Mouse (Mus musculus): ENCODE data around the gene Gpr132.
A peak's percentile ranks its signal among the peaks of the same experiment; 100 is the strongest.

Gene Gpr132

GRCm38 (mm10) chr12:112876332-112877072 is 8.5 kb upstream of the Gpr132 start:
- peak; percentile 75 for DNase-seq

GRCm38 (mm10) chr12:112875225-112876013 is 7.4 kb upstream of the Gpr132 start:
- DNase-seq = peak; percentile 78

GRCm38 (mm10) chr12:112874199-112874598 is 6.2 kb upstream of the Gpr132 start:
- DNase-seq = no peak

- DNase-seq = no peak
Observed at GRCm38 (mm10) chr12:112873452-112874190, 5.6 kb upstream of the Gpr132 start.

GRCm38 (mm10) chr12:112872991-112873390 is 5.0 kb upstream of the Gpr132 start:
- DNase-seq = no peak

- no peak for DNase-seq
Observed at GRCm38 (mm10) chr12:112871272-112871671, 3.2 kb upstream of the Gpr132 start.

- DNase-seq = no peak
Observed at GRCm38 (mm10) chr12:112870775-112871174, 2.7 kb upstream of the Gpr132 start.

- no peak for DNase-seq
Observed at GRCm38 (mm10) chr12:112869783-112870204, 1.8 kb upstream of the Gpr132 start.

GRCm38 (mm10) chr12:112867106-112867674 is 838 bp downstream of the Gpr132 start:
- no peak for DNase-seq

- DNase-seq = no peak
Observed at GRCm38 (mm10) chr12:112866467-112867080, 1.5 kb downstream of the Gpr132 start.

- no peak for DNase-seq
Observed at GRCm38 (mm10) chr12:112864804-112865203, 3.2 kb downstream of the Gpr132 start.

GRCm38 (mm10) chr12:112861911-112862321 is 6.1 kb downstream of the Gpr132 start:
- DNase-seq = no peak

- DNase-seq = no peak
Observed at GRCm38 (mm10) chr12:112860765-112861164, 7.3 kb downstream of the Gpr132 start.

- no peak for DNase-seq
Observed at GRCm38 (mm10) chr12:112859930-112860329, 8.1 kb downstream of the Gpr132 start.

GRCm38 (mm10) chr12:112858581-112859336 is 9.3 kb downstream of the Gpr132 start:
- DNase-seq = no peak

GRCm38 (mm10) chr12:112857021-112857925 is 10.8 kb downstream of the Gpr132 start:
- no peak for DNase-seq

GRCm38 (mm10) chr12:112856338-112856737 is 11.7 kb downstream of the Gpr132 start:
- no peak for DNase-seq

GRCm38 (mm10) chr12:112854610-112855333 is 13.3 kb downstream of the Gpr132 start:
- DNase-seq = no peak

- no peak for DNase-seq
Observed at GRCm38 (mm10) chr12:112853050-112853729, 14.8 kb downstream of the Gpr132 start.
